Mouse (Mus musculus): ENCODE measurements at regions not wholly inside any gene's neighbourhood (a gene's known extent, or its start where the extent isn't known, plus 50 kb on each side); places are given as distances from the start of the nearest gene placed in this dataset.

DNA sequence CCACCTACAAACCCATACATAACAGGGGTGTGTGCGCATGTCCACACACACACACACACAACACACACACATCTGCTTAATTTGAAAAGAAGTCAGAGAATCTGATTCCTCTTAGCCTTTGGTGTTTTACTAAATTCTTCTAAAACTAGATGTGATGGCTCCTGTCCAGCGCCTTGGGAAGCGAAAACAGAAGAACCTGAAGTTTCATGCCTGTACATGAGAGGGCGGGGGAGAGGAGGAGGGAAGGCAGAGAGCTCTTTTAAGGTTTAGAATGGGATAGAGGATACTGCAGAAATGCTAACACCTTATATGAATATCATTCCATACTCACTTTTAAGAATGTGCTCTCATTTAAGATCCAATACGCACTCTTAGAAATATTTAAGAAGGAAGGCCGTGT lies 64.5 kb upstream of the Fer start:
- no peak for TF ChIP-seq CTCF (IDR thresholded peaks at IDR 0.05; ENCODE audit: extremely low read depth, insufficient read length, insufficient replicate concordance, low read depth, low read length)
- TF ChIP-seq POLR2A (IDR thresholded peaks at IDR 0.05; ENCODE audit: low read depth, low read length) = no peak
